Mouse (Mus musculus) heart, postnatal 25 days (tissue): Measurements from ENCODE around the gene Crybg2. TPM values are rescaled to one million over a fixed set of nuclear protein-coding genes. Genes with fewer than 3 reads are reported as not detected.

ENCODE experiments used
- DNase-seq: peaks from one replicate; pipeline ENCODE4 v3.0.0; 2022; ENCODE audit warnings: low spot score
- intact Hi-C: fragments of 180-260 bp; cut with DNase I; formaldehyde crosslinking; loops from one replicate; pipeline ENCODE4 v1.15.1; 2025
- total RNA-seq, 2 experiments: library from RNA; stranded (reverse); gene quantifications; 2 replicates each; pipeline ENCODE4 v1.2.3; 2021

Gene Crybg2
- total RNA-seq, 2 experiments from 2014 or later = not detected

- intact Hi-C loops = no loop called here
- no peak for DNase-seq
Measured at GRCm38 (mm10) chr4:134053538-134053937, 7.1 kb upstream of the Crybg2 start, which contains the start of gene Zfp683. Gene Zfp683 (plus strand): TSS chr4:134053838.

DNA sequence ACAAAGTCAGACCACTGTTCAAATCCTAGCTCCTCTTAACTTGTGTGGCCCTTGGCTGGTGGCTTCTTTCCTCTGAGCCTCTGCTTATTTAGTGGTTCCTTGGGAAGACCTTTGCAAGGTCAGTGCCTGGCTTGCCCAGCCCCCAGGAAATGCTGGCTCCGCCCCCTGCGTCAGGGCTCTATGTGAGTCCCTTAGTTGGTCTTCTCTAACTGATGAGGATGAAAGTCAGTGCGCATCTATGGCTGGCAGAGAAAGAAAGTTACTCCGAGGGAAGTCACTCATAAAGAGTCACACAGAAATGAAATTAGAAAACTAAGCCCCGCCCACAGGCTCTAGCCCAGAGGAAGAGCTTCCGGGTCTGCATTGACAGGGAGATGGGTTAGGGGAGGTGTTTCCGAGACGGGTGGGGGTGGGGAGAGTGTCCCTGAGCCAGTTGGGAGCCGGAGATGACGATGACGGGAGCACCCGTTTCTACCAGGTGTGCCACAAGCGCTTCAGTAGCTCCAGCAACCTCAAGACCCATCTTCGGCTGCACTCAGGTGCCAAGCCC lies 2.4 kb upstream of the Crybg2 start:
- intact Hi-C loops = no loop called here
- DNase-seq = no peak

DNA sequence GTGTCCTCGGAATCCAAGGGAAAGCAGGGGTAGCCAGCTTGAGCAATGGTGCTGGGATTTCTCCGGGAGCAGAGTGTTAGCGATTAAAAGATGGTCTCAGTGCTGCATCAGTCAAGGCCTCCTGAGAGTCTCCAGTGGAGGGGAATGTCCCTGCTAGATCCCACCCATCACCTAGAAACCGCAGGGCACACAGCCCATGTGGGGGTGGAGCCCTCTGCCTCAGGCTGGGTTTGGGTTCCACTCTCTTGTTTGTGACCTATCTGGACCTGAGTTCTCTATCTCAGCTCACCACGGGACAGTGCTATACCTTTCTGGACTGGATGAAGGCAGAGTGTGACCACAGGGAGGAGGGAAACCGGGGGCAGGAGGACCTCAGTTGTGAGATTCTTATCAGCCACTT lies 1.7 kb upstream of the Crybg2 start:
- intact Hi-C loops = no loop called here
- DNase-seq = no peak

DNA sequence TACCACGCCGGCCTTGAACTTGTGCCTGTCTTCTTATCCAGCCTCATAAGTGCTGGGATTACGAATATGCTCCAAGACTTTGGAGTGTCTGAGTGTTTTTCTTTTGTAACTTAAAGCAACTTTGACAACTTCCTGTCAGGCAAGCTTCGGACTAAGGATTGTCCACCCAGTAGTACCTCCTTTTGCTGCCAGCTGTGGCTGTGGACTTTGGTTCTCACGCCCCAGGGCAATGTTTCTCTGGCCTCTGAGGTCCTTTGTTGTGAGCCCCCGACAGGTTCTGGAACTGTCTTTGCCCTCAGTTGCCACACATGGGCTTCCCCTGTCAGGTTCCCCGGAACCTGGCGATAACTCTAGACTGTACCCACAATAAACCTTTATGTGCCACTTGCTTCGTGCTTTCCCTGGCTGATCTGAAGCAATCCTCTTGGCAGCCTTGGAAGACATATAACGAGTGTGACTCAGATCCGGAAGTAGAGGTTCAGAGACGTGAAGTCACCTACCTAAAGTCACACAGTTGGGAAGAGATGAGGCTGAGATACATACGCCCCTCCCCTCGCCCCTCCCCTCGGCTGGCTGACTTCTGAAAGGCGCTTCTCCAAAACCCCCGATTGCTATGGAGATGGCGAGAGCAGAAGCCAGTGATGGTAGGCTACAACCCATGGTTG lies 683 bp downstream of the Crybg2 start:
- intact Hi-C loops = no loop called here
- no peak for DNase-seq

DNA sequence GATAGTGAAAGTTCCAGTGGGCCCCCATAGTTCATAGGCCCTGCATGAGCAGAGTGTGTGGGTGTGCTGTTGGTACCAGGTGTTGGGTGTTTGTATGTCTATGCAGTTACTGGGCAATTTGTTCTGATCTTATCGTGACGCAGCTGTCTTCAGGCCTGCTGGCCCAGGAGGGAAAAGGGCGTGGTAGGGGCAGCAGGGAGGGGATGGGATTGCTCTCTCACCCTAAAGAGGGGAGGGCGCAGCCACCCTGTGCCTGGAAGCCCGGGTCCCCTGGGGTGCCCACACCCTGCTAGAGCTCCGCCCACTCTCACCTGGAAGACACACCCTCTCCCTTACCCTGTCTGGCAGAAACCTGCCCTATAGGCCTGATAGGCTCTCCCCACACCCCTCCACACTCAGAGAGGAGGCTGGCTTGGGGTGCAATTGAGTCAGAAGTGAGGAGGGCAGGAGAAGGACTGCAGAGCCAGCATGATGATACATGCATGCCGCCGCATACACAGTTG lies 1.4 kb downstream of the Crybg2 start:
- intact Hi-C loops = no loop called here

GRCm38 (mm10) chr4:134062561-134062960 lies 1.9 kb downstream of the Crybg2 start:
- DNase-seq = no peak
- intact Hi-C loops = no loop called here

More for the DNA sequence above, 1.4 kb downstream of the Crybg2 start:
- DNase-seq = no peak

DNA sequence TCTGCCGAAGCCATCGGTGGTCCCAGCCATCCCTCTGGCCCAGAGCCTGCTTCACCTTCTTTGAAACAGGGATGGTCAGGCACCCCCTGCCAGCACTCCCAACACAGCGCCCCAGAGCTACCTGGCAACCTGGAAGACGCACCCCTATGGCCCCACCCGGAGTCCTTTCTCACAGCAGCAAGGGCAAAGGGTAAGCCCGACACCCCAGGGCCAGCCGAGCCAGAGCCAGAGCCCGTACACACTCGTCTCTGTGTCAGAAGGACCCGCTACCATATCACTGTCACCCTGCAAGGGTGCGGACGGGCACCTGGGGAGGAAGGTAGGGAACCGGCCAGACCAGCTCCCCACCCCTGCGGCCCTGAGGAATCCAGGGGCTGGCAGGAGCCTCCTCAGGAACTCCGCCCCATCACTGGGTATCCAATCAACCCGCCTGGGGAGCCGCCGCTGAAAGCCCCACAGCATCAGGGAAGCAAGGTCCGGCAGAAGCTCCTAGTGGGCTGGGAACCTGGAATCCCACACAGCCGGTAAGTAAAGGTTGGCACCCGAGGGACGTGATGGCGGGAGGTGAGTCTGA lies 4.9 kb downstream of the Crybg2 start:
- DNase-seq = no peak
- intact Hi-C loops = no loop called here

GRCm38 (mm10) chr4:134067383-134067782 lies 6.8 kb downstream of the Crybg2 start:
- no peak for DNase-seq
- intact Hi-C loops = no loop called here

DNA sequence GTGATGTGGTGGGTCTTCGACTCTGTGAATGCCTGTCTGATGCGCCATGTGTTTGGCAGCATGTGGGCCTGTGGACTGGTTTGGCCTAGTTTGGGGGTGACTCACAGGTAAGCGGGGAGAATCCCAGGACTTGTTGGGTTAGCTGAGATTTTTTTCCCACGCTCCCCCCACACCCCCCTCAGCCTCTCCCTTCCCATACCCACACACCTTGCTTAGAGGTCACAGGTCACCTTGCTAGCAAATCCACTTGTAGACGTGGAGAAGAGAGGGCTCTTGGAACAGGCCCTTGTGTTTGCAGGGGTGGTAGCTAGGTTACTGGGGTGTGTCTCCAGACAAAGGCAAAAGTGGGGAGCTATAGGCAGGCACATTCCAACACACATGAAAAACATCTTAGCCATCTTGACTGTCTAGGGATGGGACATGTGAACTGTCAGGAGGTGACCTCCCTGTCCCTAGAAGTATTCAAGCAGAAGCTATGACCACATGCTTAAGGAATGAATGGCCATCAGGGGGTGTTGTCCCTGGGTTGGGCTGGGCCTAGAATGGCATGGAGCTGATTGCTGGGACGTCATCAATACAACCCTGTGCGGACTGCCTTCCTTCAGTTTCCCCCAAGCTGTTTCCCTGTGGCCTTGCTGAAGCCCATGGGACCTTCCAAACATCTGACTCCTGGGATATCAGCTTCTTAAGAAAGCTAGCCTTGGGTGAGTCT lies 7.4 kb downstream of the Crybg2 start:
- intact Hi-C loops = no loop called here
- DNase-seq = no peak

GRCm38 (mm10) chr4:134068793-134069580 lies 8.4 kb downstream of the Crybg2 start:
- intact Hi-C loops = no loop called here
- no peak for DNase-seq

- intact Hi-C loops = no loop called here
- DNase-seq = no peak
Measured at GRCm38 (mm10) chr4:134078694-134079093, 18.1 kb downstream of the Crybg2 start.

GRCm38 (mm10) chr4:134080674-134081073 lies 20.1 kb downstream of the Crybg2 start:
- no peak for DNase-seq
- intact Hi-C loops = no loop called here

- intact Hi-C loops = no loop called here
- no peak for DNase-seq
Measured at GRCm38 (mm10) chr4:134081730-134082386, 21.2 kb downstream of the Crybg2 start.

DNA sequence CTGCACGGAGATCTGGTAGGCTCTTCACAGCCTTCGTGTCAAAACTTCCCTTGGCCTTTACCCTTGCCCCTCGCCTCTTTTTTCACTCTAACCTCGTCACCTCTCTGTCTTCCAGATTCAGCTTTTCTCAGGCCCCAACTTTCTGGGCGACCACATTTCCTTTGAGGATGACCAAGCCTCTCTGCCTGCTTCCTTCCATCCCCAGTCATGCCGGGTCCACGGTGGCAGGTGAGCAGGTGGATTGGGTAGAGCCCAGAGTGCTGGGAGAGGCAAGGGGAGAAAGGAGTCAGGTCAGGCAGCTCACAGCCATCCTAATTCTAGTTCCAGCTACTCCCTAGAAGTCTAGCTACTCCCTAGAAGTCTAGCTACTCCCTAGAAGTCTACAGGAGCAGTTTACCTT lies 21.8 kb downstream of the Crybg2 start:
- intact Hi-C loops = no loop called here
- no peak for DNase-seq

DNA sequence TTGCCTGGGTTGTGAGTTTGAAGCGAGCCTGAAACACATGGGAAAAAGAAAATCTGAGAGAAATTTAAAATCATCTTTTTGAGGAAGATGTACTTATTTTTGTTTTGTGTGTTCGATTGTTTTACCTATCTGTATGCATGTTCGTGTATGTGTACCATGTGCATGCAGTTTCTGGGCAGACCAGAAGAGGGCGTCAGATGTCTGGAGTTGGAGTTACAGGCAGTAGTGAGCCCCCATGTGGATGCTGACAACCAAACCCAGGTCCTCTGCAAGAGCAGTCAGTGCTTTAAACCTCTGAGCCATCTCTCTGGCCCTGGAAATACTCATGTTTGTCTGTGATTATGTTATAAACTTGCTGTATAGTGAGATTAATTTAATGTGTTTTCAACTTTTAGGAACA lies 24.4 kb downstream of the Crybg2 start:
- intact Hi-C loops = loop anchor here (5.0 kb wide), 1 partner anchor 48 kb away; no protein-coding TSS in a partner anchor
- DNase-seq = no peak

GRCm38 (mm10) chr4:134087412-134087811 lies 26.8 kb downstream of the Crybg2 start:
- DNase-seq = no peak
- intact Hi-C loops = loop anchor here (5.0 kb wide), 1 partner anchor 50 kb away; no protein-coding TSS in a partner anchor

GRCm38 (mm10) chr4:134089029-134089428 lies 28.4 kb downstream of the Crybg2 start:
- intact Hi-C loops = loop anchor here (5.0 kb wide), 1 partner anchor 52 kb away; no protein-coding TSS in a partner anchor
- no peak for DNase-seq

GRCm38 (mm10) chr4:134090521-134091224 lies 30.1 kb downstream of the Crybg2 start:
- no peak for DNase-seq
- intact Hi-C loops = no loop called here

- intact Hi-C loops = no loop called here
- no peak for DNase-seq
Measured at GRCm38 (mm10) chr4:134091225-134091529, 30.6 kb downstream of the Crybg2 start.
